Mouse (Mus musculus): ENCODE measurements at regions not wholly inside any gene's neighbourhood (a gene's known extent, or its start where the extent isn't known, plus 50 kb on each side); places are given as distances from the start of the nearest gene placed in this dataset.

GRCm38 (mm10) chr2:73041475-73041874 is 55.0 kb upstream of the Gm11084 start:
- no peak for ATAC-seq (ENCODE audit: extremely low read depth, insufficient number of reproducible peaks, low FRiP score, poor library complexity, severe bottlenecking)

- no peak for ATAC-seq (ENCODE audit: extremely low read depth, insufficient number of reproducible peaks, low FRiP score, poor library complexity, severe bottlenecking)
Observed at GRCm38 (mm10) chr2:73040031-73040430, 53.5 kb upstream of the Gm11084 start.

- ATAC-seq (ENCODE audit: extremely low read depth, insufficient number of reproducible peaks, low FRiP score, poor library complexity, severe bottlenecking): no peak
Observed at GRCm38 (mm10) chr2:73039300-73039699, 52.8 kb upstream of the Gm11084 start.

- ATAC-seq (ENCODE audit: extremely low read depth, insufficient number of reproducible peaks, low FRiP score, poor library complexity, severe bottlenecking): peak; percentile 82
Observed at GRCm38 (mm10) chr2:73038290-73038732, 51.8 kb upstream of the Gm11084 start.

GRCm38 (mm10) chr2:73037266-73038046 is 50.9 kb upstream of the Gm11084 start:
- ATAC-seq (ENCODE audit: extremely low read depth, insufficient number of reproducible peaks, low FRiP score, poor library complexity, severe bottlenecking): peak; percentile 61
